Mouse (Mus musculus) testis, adult 2 months (tissue): ENCODE results near the gene Samd8.

Experiments used
- CTCF ChIP-seq: fragments of 200-500 bp; IDR thresholded peaks from 2 replicates; pipeline ENCODE4 v1.5.1; 2012; ENCODE audit warnings: low read depth, mild to moderate bottlenecking, inconsistent platforms, low read length, moderate library complexity; ENCODE audit not compliant: control insufficient read depth, insufficient read depth, insufficient replicate concordance
- POLR2A ChIP-seq: fragments of 200-500 bp; IDR thresholded peaks from 2 replicates; pipeline ENCODE4 v1.6.1; 2012; ENCODE audit warnings: low read depth, mild to moderate bottlenecking, inconsistent platforms, low read length, moderate library complexity; ENCODE audit not compliant: control insufficient read depth

- TF ChIP-seq POLR2A (peak; percentile 68), CTCF (no peak)
These were observed 80.8 kb downstream of the Samd8 start for GRCm38 (mm10) chr14:21830876-21831767.
